31 mouse cellular contexts compared by ENCODE assay signal in genomic region chr2:58388601-58389000, GRCm38 (mm10). TPM values are rescaled to one million over a fixed set of nuclear protein-coding genes. Genes with fewer than 3 reads are reported as not detected.
DNase-seq lines count a peak whose midpoint lies in the region; ATAC-seq and TF ChIP-seq lines count a peak whose summit lies in the region.
"Had no signal": no experiment of that assay in that cellular context is flagged by ENCODE, and none has a peak within 500 bp of the region (broad histone marks: within the 10 kb centered on the region; RNA-seq: fewer than 3 reads in every experiment).

No protein-coding gene starts in this region.

- ATAC-seq in forebrain, embryonic 13.5 days, result peak; percentile 65; the same call in 1 of the 2 replicates
- no peak for ATAC-seq in forebrain, embryonic 11.5 days (replicated peaks; ENCODE audit: low FRiP score)
- ATAC-seq in forebrain, postnatal 0 days, result peak; percentile 50; the same call in 1 of the 2 replicates
- ATAC-seq in kidney, embryonic 14.5 days (ENCODE audit: low FRiP score, low TSS enrichment), result no peak
- ATAC-seq: hindbrain, embryonic 16.5 days; intestine, embryonic 15.5 days; Patski had no signal

- WGBS in forebrain, embryonic 13.5 days, result 65% methylated on average over 7 of the region's 7 CpGs
- 82% methylated on average over 7 of the region's 7 CpGs for WGBS in forebrain, embryonic 11.5 days
- 38% methylated on average over 7 of the region's 7 CpGs for WGBS in forebrain, postnatal 0 days
- WGBS in kidney, embryonic 14.5 days, result 87% methylated on average over 7 of the region's 7 CpGs

- H3K9ac ChIP-seq in forebrain, embryonic 13.5 days, result no peak overlapping the region
- no peak overlapping the region for H3K9ac ChIP-seq in forebrain, embryonic 11.5 days (ENCODE audit: low read length)
- no peak overlapping the region for H3K9ac ChIP-seq in forebrain, postnatal 0 days
- H3K9ac ChIP-seq in kidney, embryonic 14.5 days (ENCODE audit: low read depth, low read length), result no peak overlapping the region
- H3K9ac ChIP-seq: embryonic facial prominence, embryonic 13.5 days; heart, embryonic 12.5 days; heart, embryonic 15.5 days; hindbrain, embryonic 13.5 days; intestine, embryonic 15.5 days had no signal

- no peak overlapping the region for H3K27ac ChIP-seq in forebrain, embryonic 13.5 days
- no peak overlapping the region for H3K27ac ChIP-seq in forebrain, embryonic 11.5 days (ENCODE audit: low read depth, low read length)
- H3K27ac ChIP-seq in forebrain, postnatal 0 days (ENCODE audit: low read depth, low read length), result no peak overlapping the region
- no peak overlapping the region for H3K27ac ChIP-seq in kidney, embryonic 14.5 days (ENCODE audit: low read depth, low read length)
- H3K27ac ChIP-seq: embryonic facial prominence, embryonic 10.5 days; embryonic facial prominence, embryonic 13.5 days; gastrocnemius, adult 2 months; heart, embryonic 15.5 days; hindbrain, embryonic 10.5 days; hindbrain, embryonic 13.5 days; intestine, embryonic 15.5 days had no signal

- no peaks in the 10 kb centered on the region for H3K27me3 ChIP-seq in forebrain, embryonic 13.5 days
- H3K27me3 ChIP-seq in forebrain, embryonic 11.5 days (ENCODE audit: control insufficient read depth, insufficient read depth, low read length), result no peaks in the 10 kb centered on the region
- no peaks in the 10 kb centered on the region for H3K27me3 ChIP-seq in forebrain, postnatal 0 days (ENCODE audit: insufficient read depth, low read length)
- no peaks in the 10 kb centered on the region for H3K27me3 ChIP-seq in kidney, embryonic 14.5 days (ENCODE audit: control insufficient read depth, insufficient read depth, low read length)
- H3K27me3 ChIP-seq: embryonic facial prominence, embryonic 13.5 days; heart, embryonic 12.5 days; heart, embryonic 15.5 days; hindbrain, embryonic 13.5 days; intestine, embryonic 15.5 days had no signal

- H3K4me3 ChIP-seq in forebrain, embryonic 13.5 days, result no peak overlapping the region
- no peak overlapping the region for H3K4me3 ChIP-seq in forebrain, embryonic 11.5 days (ENCODE audit: low read depth, low read length)
- H3K4me3 ChIP-seq in forebrain, postnatal 0 days (ENCODE audit: low read depth, low read length), result no peak overlapping the region
- H3K4me3 ChIP-seq in kidney, embryonic 14.5 days (ENCODE audit: low read length), result no peak overlapping the region
- H3K4me3 ChIP-seq: embryonic facial prominence, embryonic 10.5 days; embryonic facial prominence, embryonic 13.5 days; erythroblast, embryonic 14.5 days; gastrocnemius, adult 2 months; heart, embryonic 12.5 days; heart, embryonic 15.5 days; hindbrain, embryonic 10.5 days; hindbrain, embryonic 13.5 days; intestine, embryonic 15.5 days had no signal

- H3K9me3 ChIP-seq in forebrain, embryonic 13.5 days (replicated peaks), result no peaks in the 10 kb centered on the region
- H3K9me3 ChIP-seq in forebrain, embryonic 11.5 days (ENCODE audit: control insufficient read depth, low read length), result no peaks in the 10 kb centered on the region
- H3K9me3 ChIP-seq in forebrain, postnatal 0 days (ENCODE audit: low read length), result no peaks in the 10 kb centered on the region
- no peaks in the 10 kb centered on the region for H3K9me3 ChIP-seq in kidney, embryonic 14.5 days (ENCODE audit: control insufficient read depth, low read length)
- H3K9me3 ChIP-seq: embryonic facial prominence, embryonic 10.5 days; embryonic facial prominence, embryonic 13.5 days; heart, embryonic 12.5 days; heart, embryonic 15.5 days; hindbrain, embryonic 10.5 days; hindbrain, embryonic 13.5 days; intestine, embryonic 15.5 days had no signal

- H3K4me1 ChIP-seq in forebrain, embryonic 13.5 days, result peaks cover 6% of the 10 kb centered on the region
- no peaks in the 10 kb centered on the region for H3K4me1 ChIP-seq in forebrain, embryonic 11.5 days (replicated peaks; ENCODE audit: control insufficient read depth, insufficient read depth, low read length)
- no peaks in the 10 kb centered on the region for H3K4me1 ChIP-seq in forebrain, postnatal 0 days (ENCODE audit: insufficient read depth)
- H3K4me1 ChIP-seq in kidney, embryonic 14.5 days (ENCODE audit: control insufficient read depth, insufficient read depth, low read length), result no peaks in the 10 kb centered on the region
- H3K4me1 ChIP-seq: embryonic facial prominence, embryonic 10.5 days; embryonic facial prominence, embryonic 13.5 days; heart, embryonic 12.5 days; heart, embryonic 15.5 days; hindbrain, embryonic 10.5 days; hindbrain, embryonic 13.5 days; intestine, embryonic 15.5 days had no signal

- DNase-seq in forebrain, embryonic 11.5 days (ENCODE audit: low spot score), result no peak
- peak; percentile 15 to 40 for DNase-seq in layer of hippocampus, adult 18-20 months (ENCODE audit: low spot score in 2 of 2)
- no peak for DNase-seq in layer of hippocampus, adult 11-12 months (ENCODE audit: low spot score)
- DNase-seq in layer of hippocampus, adult 9-11 months, result peak; percentile 6
- DNase-seq in layer of hippocampus, postnatal 14 days (ENCODE audit: low spot score in 2 of 2), result no peak
- no peak for DNase-seq in forebrain, postnatal 0 days
- DNase-seq: adrenal gland, postnatal 10 days; adrenal gland, postnatal 36 days; cerebellum, adult 11-12 months; cerebellum, adult 8-10 months; cerebellum, postnatal 10 days; cerebellum, postnatal 36 days; embryo, embryonic 11 days; gastrocnemius, adult 2 months; gastrocnemius, postnatal 14 days; heart, adult 18-20 months; heart, postnatal 10 days; heart, postnatal 36 days had no signal

- H3K4me2 ChIP-seq in forebrain, embryonic 13.5 days, result no peak overlapping the region
- H3K4me2 ChIP-seq in forebrain, embryonic 11.5 days (ENCODE audit: low read depth, low read length, severe bottlenecking), result no peak overlapping the region
- H3K4me2 ChIP-seq in forebrain, postnatal 0 days (ENCODE audit: low read depth), result no peak overlapping the region
- no peak overlapping the region for H3K4me2 ChIP-seq in kidney, embryonic 14.5 days (replicated peaks; ENCODE audit: low read depth, low read length)
- H3K4me2 ChIP-seq: embryonic facial prominence, embryonic 13.5 days; heart, embryonic 12.5 days; heart, embryonic 15.5 days; hindbrain, embryonic 13.5 days; intestine, embryonic 15.5 days had no signal

- TF ChIP-seq CTCF in forebrain, postnatal 0 days (IDR thresholded peaks at IDR 0.05; ENCODE audit: low read depth), result no peak

- no peaks in the 10 kb centered on the region for H3K36me3 ChIP-seq in forebrain, embryonic 13.5 days (ENCODE audit: poor library complexity, severe bottlenecking)
- H3K36me3 ChIP-seq in forebrain, embryonic 11.5 days (ENCODE audit: control insufficient read depth, insufficient read depth, low read length), result no peaks in the 10 kb centered on the region
- no peaks in the 10 kb centered on the region for H3K36me3 ChIP-seq in forebrain, postnatal 0 days (ENCODE audit: insufficient read depth)
- H3K36me3 ChIP-seq in kidney, embryonic 14.5 days (ENCODE audit: control insufficient read depth, insufficient read depth, low read length), result no peaks in the 10 kb centered on the region
- H3K36me3 ChIP-seq: embryonic facial prominence, embryonic 10.5 days; embryonic facial prominence, embryonic 13.5 days; heart, embryonic 12.5 days; heart, embryonic 15.5 days; hindbrain, embryonic 10.5 days; hindbrain, embryonic 13.5 days; intestine, embryonic 15.5 days had no signal

RNA-seq across cellular contexts. Expression of gene Acvr1c, which starts 30.9 kb away (rescaled TPM):
- 0.57 and 0.88 TPM in 2 replicates for polyA plus RNA-seq in forebrain, embryonic 13.5 days (2015; fragmentation: Nextera tagmentation; extraction: Ambion mirVana)
- 0.45 and 0.81 TPM in 2 replicates for polyA plus RNA-seq in forebrain, embryonic 11.5 days (2014; fragmentation: Nextera tagmentation; extraction: Ambion mirVana)
- total RNA-seq in layer of hippocampus, adult 18-20 months (2021), result 10 to 100 TPM; 14.5 to 17.0 TPM
- 1 to 10 TPM; 6.9 to 7.4 TPM for total RNA-seq in layer of hippocampus, postnatal 14 days (2021)
- total RNA-seq in forebrain, postnatal 0 days (2014; rRNA removed), result 1.6 and 2.7 TPM in 2 replicates
- polyA plus RNA-seq in forebrain, postnatal 0 days (2015; fragmentation: Nextera tagmentation; extraction: Ambion mirVana), result 0.77 and 0.91 TPM in 2 replicates
- 0.11 and 0.20 TPM in 2 replicates for polyA plus RNA-seq in kidney, embryonic 14.5 days (2014; fragmentation: Nextera tagmentation; extraction: Ambion mirVana)
- total RNA-seq: ES-E14 had no signal
- polyA plus RNA-seq: erythroblast, embryonic 14.5 days; Patski had no signal

Comparison
In these comparisons a context has a peak if more than half of its experiments do, and no peak if none do; other contexts are left out.
1. ATAC-seq: peak in forebrain, embryonic 13.5 days (single experiment) and forebrain, postnatal 0 days (single experiment); none in forebrain, embryonic 11.5 days (single experiment) and kidney, embryonic 14.5 days (single experiment).
2. DNase-seq: peak in layer of hippocampus, adult 18-20 months (2 of 2) and layer of hippocampus, adult 9-11 months (single experiment); none in forebrain, embryonic 11.5 days (single experiment), layer of hippocampus, adult 11-12 months (single experiment), layer of hippocampus, postnatal 14 days (0 of 2) and forebrain, postnatal 0 days (single experiment).